Mouse (Mus musculus) liver, postnatal 0 days (tissue): ENCODE measurements at regions not wholly inside any gene's neighbourhood (a gene's known extent, or its start where the extent isn't known, plus 50 kb on each side); places are given as distances from the start of the nearest gene placed in this dataset.

Source experiments
- CTCF ChIP-seq: sonication (generic); IDR thresholded peaks from 2 replicates; pipeline ENCODE4 v1.5.1; 2016; ENCODE audit warnings: antibody characterized with exemption, low read depth
- EP300 ChIP-seq: IDR thresholded peaks from 2 replicates; pipeline ENCODE4 v1.6.1; 2016; ENCODE audit warnings: antibody characterized with exemption, low read depth, mild to moderate bottlenecking

DNA sequence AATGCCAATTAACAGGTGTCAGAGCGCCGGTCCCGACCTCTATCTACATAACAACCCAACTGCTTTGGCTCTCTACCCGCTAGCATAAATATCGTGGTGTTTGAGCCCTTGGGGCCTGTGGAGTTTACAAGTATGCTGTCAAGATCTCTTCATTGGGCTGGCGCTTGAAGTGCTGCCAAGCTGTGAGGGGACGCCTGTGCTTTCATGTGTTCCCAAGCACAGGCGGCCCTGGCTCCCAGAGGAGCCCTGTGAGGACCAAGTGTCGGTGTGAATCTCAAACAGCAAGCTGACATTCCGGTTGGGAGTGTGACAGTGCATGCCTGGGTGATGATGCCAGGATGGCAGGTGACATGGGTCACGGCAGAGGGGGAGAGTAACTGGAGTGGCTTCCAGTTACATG is 82.0 kb upstream of the Egflam start:
- TF ChIP-seq CTCF: no peak
- TF ChIP-seq EP300: no peak
